Mouse (Mus musculus): ENCODE measurements around the gene Srgap3. TPM values are rescaled to one million over a fixed set of nuclear protein-coding genes. Genes with fewer than 3 reads are reported as not detected.
"Not testable (repeated sequence)": the region's sequence is repeated elsewhere in the genome, so short reads cannot be mapped to it uniquely, and the experiment has no call there.

The Srgap3 gene
- polyA plus RNA-seq, 1 experiment from 2014 or later: 7.0 TPM

DNA sequence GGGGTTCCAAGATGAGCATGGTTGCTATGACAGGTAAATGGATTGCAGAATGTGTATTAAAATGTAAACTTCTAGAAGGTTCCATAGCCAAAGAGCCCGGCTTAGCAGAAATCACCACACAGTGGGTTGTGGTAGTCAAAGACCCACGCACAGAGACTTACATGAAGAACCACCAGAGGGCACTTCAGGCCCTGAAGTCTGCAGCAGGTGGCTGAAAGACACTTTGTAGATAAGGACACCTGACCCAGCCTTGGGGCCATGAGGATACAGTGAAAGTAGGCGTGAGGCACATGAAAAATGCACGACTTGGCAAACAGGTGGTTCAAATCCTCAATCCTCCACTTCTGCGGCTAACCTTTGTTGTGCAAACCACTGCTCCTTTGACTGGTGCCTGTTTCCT lies 229.9 kb downstream of the Srgap3 start:
- no peaks in the 10 kb centered on the region for H3K9me3 ChIP-seq
- H3K4me3 ChIP-seq: no peak overlapping the region
- 53% methylated on average over 5 of the region's 5 CpGs for WGBS
- H3K36me3 ChIP-seq: no peaks in the 10 kb centered on the region
- H3K4me1 ChIP-seq: no peaks in the 10 kb centered on the region
- H3K9ac ChIP-seq: no peak overlapping the region
- no peak for ATAC-seq (ENCODE audit: low FRiP score, low read depth)
- no peaks in the 10 kb centered on the region for H3K27me3 ChIP-seq
- no peak overlapping the region for H3K27ac ChIP-seq
- no peak overlapping the region for H3K4me2 ChIP-seq (replicated peaks)

DNA sequence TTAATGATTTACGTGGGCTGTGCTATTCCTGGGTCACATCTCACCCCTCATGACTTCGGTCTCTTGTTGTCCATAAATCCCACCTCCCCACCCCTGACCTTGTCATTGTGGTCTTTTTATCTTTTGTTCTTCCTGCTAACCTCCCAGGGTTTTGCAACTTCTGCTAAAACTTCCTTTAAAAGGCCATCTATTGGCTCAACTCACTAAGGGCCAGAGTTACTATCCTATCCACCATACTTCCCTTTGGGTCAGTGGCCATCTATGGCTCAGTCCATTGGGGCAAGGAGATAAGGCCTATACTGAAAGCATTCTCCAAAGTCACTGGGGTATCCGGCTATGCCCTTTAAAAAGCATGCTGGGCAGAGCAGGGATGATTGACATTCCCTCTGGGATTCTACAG lies 233.1 kb downstream of the Srgap3 start:
- H3K27ac ChIP-seq: no peak overlapping the region
- ATAC-seq (ENCODE audit: low FRiP score, low read depth): no peak
- H3K4me1 ChIP-seq: no peaks in the 10 kb centered on the region
- H3K27me3 ChIP-seq: no peaks in the 10 kb centered on the region
- H3K4me2 ChIP-seq (replicated peaks): no peak overlapping the region
- H3K4me3 ChIP-seq: no peak overlapping the region
- H3K9me3 ChIP-seq: no peaks in the 10 kb centered on the region
- H3K36me3 ChIP-seq: no peaks in the 10 kb centered on the region
- 86% methylated on average over 3 of the region's 3 CpGs for WGBS
- no peak overlapping the region for H3K9ac ChIP-seq

DNA sequence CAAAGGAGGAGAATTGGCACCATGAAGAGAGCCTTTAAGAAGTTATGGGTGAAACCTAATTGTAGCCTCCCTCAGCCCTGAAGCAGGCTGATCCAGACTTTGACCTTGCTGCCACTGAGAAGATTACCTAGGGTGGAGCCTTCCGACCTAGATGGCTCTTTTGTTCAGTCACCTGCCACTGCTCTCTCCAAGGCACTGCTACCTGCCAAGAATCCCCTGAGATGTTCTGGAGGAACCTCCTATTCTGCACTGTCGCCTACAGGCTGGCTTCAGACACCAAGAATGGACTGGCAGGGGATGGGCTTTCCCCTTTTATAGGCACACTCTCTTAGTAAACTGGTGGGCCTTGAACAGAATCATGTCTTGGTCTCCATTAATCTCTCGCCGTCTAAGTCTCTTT lies 244.8 kb downstream of the Srgap3 start:
- H3K4me2 ChIP-seq (replicated peaks); H3K9ac ChIP-seq; H3K9me3 ChIP-seq; H3K4me3 ChIP-seq; H3K36me3 ChIP-seq; H3K27ac ChIP-seq; ATAC-seq (ENCODE audit: low FRiP score, low read depth); H3K27me3 ChIP-seq; H3K4me1 ChIP-seq: not testable (repeated sequence)
- WGBS: 84% methylated on average over 4 of the region's 4 CpGs

DNA sequence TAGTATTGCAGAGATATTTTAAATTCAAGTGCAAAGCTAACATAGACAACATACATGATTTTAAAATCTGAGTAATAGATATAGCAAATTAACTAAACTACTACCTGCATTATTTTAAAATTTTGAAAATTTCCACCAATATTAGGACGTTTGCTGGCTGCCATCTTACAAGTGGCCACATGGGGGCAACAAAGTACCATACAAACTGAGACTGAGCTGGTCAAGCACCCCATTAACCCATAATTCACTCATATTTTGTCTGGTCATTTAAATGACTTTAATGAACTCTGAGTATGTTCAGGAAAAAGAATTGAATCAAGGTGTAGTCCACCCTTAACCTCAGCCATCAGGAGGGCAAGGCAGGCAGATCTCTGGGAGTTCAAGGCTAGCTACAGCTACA lies 246.7 kb downstream of the Srgap3 start:
- no peak overlapping the region for H3K9ac ChIP-seq
- H3K36me3 ChIP-seq: no peaks in the 10 kb centered on the region
- no peak overlapping the region for H3K27ac ChIP-seq
- H3K9me3 ChIP-seq: no peaks in the 10 kb centered on the region
- peaks cover 7% of the 10 kb centered on the region for H3K4me1 ChIP-seq
- WGBS: 0% methylated on average over 1 of the region's 1 CpGs
- no peak overlapping the region for H3K4me2 ChIP-seq (replicated peaks)
- peaks cover 10% of the 10 kb centered on the region for H3K27me3 ChIP-seq
- no peak overlapping the region for H3K4me3 ChIP-seq
- ATAC-seq (ENCODE audit: low FRiP score, low read depth): no peak

DNA sequence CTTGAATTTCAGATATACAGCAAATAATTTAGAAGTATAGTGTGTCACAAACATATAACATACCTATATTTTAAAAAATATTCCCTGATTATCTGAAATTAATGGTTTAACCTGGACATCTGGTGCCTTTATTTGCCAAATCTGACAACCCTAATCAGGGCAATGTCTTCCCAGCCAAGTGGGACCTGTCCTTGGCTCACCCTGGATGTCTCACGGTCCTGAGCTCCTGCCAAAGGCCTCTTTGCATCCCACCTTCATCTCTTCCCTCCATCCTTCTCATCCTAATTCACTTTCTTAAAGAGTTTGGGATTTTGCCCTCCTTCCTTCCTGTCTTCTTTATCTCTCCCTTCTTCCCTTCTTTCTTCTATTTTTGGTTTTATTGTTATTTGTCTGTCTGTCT lies 248.0 kb downstream of the Srgap3 start:
- H3K9ac ChIP-seq: no peak overlapping the region
- H3K9me3 ChIP-seq: no peaks in the 10 kb centered on the region
- H3K27me3 ChIP-seq: peaks cover 10% of the 10 kb centered on the region
- no peak overlapping the region for H3K27ac ChIP-seq
- no peak overlapping the region for H3K4me3 ChIP-seq
- no peaks in the 10 kb centered on the region for H3K36me3 ChIP-seq
- WGBS: 58% methylated on average over 1 of the region's 1 CpGs
- ATAC-seq (ENCODE audit: low FRiP score, low read depth): no peak
- H3K4me2 ChIP-seq (replicated peaks): no peak overlapping the region
- H3K4me1 ChIP-seq: peaks cover 11% of the 10 kb centered on the region

DNA sequence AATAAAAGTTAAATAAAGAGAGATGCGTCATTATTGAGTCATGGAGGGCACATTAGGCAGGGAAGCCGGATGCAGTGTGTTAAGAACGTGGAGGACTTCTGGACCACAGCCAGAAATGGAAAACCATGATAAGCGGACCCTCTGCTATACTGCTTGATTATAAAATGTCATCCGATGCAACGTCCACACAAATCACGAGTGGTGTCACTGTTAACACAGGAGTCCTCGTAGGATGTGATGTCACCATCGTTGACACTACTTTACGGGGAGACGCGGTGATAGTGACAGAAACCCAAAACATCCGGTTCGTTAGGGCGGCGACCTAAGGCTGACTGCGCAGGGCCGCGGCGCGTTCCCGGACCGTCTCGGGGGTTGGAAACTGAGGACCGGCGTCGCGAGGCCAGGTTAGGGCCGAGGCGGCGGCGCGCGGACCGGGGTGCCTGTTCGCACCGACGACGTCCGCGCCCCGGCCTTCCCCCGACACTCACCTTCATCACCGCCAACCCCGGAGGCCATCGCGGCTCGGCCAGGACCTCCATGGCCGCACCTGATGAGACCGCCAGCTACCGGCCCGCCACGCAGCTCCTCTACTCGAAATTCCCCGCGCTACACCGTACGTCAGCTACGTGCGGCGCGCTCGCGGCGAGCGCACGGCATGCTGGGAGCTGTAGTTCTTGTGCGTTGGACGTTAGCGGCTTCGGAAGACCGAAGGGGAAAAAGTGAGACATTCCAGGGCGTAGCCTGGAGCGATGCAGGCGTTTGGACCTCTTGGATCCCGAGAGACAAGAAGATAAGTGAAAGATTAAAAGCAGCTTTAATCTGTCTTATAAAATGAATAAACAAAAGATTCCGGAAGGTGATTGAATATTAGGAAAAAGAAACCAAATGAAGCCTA lies 250.8 kb downstream of the Srgap3 start, which contains the start of gene Rad18:
TSS of gene Rad18 (minus strand) at position 631 of the 895 bp plus-strand sequence.
- H3K9me3 ChIP-seq: no peaks in the 10 kb centered on the region
- peak within 1 kb of the TSS; percentile 76 for H3K4me3 ChIP-seq
- peaks cover 10% of the 10 kb centered on the region for H3K27me3 ChIP-seq
- peaks cover 11% of the 10 kb centered on the region for H3K4me1 ChIP-seq
- peak within 1 kb of the TSS; percentile 78 for H3K9ac ChIP-seq
- H3K36me3 ChIP-seq: no peaks in the 10 kb centered on the region
- H3K27ac ChIP-seq: no peak within 1 kb of the TSS
- ATAC-seq (ENCODE audit: low FRiP score, low read depth): peak; percentile 93
- WGBS: under 1% methylated on average over 73 of the region's 77 CpGs
- H3K4me2 ChIP-seq (replicated peaks): peak within 1 kb of the TSS; percentile 80

DNA sequence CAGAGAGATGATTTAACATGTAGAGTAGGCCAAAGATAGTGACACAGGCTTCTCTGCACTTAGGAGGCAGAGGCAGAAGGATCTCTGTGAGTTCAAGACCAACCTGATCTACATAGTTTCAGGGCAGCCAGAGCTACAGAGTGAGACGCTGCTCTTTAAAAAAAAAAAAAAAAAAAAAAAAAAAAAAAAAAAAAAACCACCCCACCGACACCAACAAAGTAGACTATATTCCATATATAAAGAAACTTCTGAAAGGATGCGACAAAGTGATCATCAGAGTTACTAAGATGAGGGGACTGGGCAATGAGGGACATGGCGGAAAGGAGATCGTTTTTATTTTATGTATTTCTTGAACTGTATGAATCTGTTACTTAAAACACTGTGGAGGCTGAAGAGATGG lies 252.6 kb downstream of the Srgap3 start:
- Histone ChIP-seq H3K27ac (no peak overlapping the region), H3K4me2 (replicated peaks) (0 out of 2 replicates have a peak overlapping the region, but pooled peaks have one; percentile 80), H3K36me3 (0 out of 2 replicates have a peak, but pooled peaks cover 9% of the 10 kb centered on the region), H3K9ac (no peak overlapping the region), H3K4me1 (peaks cover 11% of the 10 kb centered on the region), H3K27me3 (peaks cover 10% of the 10 kb centered on the region), H3K9me3 (no peaks in the 10 kb centered on the region), H3K4me3 (no peak overlapping the region)
- ATAC-seq (ENCODE audit: low FRiP score, low read depth): no peak
- WGBS: 89% methylated on average over 5 of the region's 5 CpGs

DNA sequence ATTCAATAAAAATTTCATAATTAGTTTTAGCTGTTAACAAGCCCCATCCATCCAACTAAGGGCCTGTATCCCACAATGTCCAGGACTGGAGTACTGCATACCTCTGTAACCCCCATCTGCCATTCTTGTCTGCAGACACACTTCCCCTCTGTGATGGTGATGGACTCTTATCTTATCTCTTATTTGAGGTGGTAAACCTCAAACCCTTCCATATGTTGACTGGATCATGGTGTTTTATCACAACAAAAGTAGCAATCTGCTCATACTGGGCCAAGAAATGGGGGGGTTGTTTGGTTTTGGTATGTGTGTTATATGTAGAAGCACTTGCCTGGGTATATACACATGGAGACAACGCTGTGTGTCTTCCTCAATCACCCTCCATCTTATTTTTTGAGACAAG lies 255.5 kb downstream of the Srgap3 start:
- Histone ChIP-seq H3K4me2 (replicated peaks) (no peak overlapping the region), H3K9ac (no peak overlapping the region), H3K4me3 (no peak overlapping the region), H3K36me3 (0 out of 2 replicates have a peak, but pooled peaks cover 9% of the 10 kb centered on the region), H3K4me1 (peaks cover 11% of the 10 kb centered on the region), H3K27ac (no peak overlapping the region), H3K9me3 (no peaks in the 10 kb centered on the region), H3K27me3 (no peaks in the 10 kb centered on the region)
- 95% methylated on average over 1 of the region's 1 CpGs for WGBS
- ATAC-seq (ENCODE audit: low FRiP score, low read depth): no peak

DNA sequence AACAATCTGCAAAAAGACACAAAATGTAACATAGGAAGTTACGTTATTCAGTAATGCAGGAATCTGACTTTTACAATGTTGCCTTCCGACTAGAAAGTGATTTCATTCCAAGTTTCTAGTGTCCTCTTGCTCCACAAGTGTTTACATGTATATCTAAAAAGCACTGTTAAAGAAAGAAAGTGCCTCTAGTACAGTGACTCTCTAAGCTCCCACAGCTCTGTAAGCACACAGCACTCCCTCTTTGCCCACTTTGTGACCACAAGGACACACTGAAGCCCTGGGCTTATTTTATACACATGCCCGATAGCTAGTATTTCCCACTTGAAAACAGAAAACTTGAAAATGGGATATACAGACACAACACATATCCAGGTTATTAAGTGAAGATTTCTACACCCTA lies 259.0 kb downstream of the Srgap3 start:
- Histone ChIP-seq H3K27ac (no peak overlapping the region), H3K4me3 (no peak overlapping the region), H3K9me3 (no peaks in the 10 kb centered on the region), H3K4me1 (no peaks in the 10 kb centered on the region), H3K36me3 (peaks cover 14% of the 10 kb centered on the region; the same call in 1 of the 2 replicates), H3K9ac (no peak overlapping the region), H3K27me3 (no peaks in the 10 kb centered on the region), H3K4me2 (replicated peaks) (no peak overlapping the region)
- WGBS: 86% methylated on average over 3 of the region's 3 CpGs
- ATAC-seq (ENCODE audit: low FRiP score, low read depth): no peak

DNA sequence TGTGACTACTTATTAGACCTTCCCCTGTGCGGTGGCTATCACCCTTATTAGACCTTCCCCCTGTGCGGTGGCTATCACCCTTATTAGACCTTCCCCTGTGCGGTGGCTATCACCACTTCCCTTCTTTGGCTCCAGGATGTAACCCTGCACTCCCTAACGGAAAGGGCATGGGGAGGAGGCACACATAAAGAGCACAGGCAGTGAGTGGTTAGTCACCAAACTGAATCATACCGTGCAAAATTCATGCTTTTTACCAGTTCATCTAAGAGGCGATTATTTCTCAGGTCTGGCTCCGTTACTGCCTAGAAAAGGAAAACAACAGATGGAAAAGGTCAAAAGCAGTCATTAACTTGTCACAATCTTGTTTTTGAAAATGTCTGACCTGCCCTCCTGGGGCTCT lies 260.6 kb downstream of the Srgap3 start:
- no peak for ATAC-seq (ENCODE audit: low FRiP score, low read depth)
- Histone ChIP-seq H3K27me3 (no peaks in the 10 kb centered on the region), H3K9ac (no peak overlapping the region), H3K4me3 (no peak overlapping the region), H3K27ac (no peak overlapping the region), H3K36me3 (peaks cover 17% of the 10 kb centered on the region), H3K4me2 (replicated peaks) (no peak overlapping the region), H3K4me1 (no peaks in the 10 kb centered on the region), H3K9me3 (no peaks in the 10 kb centered on the region)
- WGBS: 79% methylated on average over 7 of the region's 7 CpGs

DNA sequence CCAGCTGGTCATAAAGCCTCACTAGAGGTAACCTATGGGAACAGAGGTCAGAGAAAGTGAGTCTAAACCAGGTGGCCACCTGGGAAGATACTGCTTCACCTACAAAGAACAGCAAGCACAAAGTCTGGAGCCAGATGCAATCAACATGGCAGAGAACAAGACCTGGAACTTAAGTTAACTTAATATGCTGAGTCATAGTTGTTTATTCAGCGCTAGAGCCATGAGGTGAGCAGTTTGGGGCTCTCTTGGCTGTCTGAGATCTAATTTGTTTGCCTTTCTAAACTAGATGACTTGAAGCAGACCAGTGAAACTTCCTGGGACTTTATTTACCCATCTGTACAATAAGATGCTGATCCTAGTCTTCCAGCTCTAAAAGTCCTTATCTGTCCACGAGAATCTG lies 263.0 kb downstream of the Srgap3 start:
- no peaks in the 10 kb centered on the region for H3K4me1 ChIP-seq
- no peaks in the 10 kb centered on the region for H3K9me3 ChIP-seq
- ATAC-seq (ENCODE audit: low FRiP score, low read depth): no peak
- H3K36me3 ChIP-seq: peaks cover 24% of the 10 kb centered on the region
- H3K27me3 ChIP-seq: no peaks in the 10 kb centered on the region
- H3K4me3 ChIP-seq: no peak overlapping the region
- no peak overlapping the region for H3K27ac ChIP-seq
- H3K4me2 ChIP-seq (replicated peaks): no peak overlapping the region
- 81% methylated on average over 2 of the region's 2 CpGs for WGBS
- no peak overlapping the region for H3K9ac ChIP-seq

Data from limb, embryonic 13.5 days (tissue).